Mouse (Mus musculus): ENCODE results near the gene Hnrnpu.
"Not testable (repeated sequence)": the region's sequence is repeated elsewhere in the genome, so short reads cannot be mapped to it uniquely, and the experiment has no call there.

The Hnrnpu gene

GRCm38 (mm10) chr1:178309487-178309886 lies 28.1 kb downstream of the Hnrnpu start:
- no peak for DNase-seq

GRCm38 (mm10) chr1:178303425-178303824 lies 34.2 kb downstream of the Hnrnpu start:
- DNase-seq: peak; percentile 88

- DNase-seq: not testable (repeated sequence)
Measured at GRCm38 (mm10) chr1:178301261-178301660, 36.3 kb downstream of the Hnrnpu start.

- DNase-seq: no peak
Measured at GRCm38 (mm10) chr1:178294051-178294450, 43.5 kb downstream of the Hnrnpu start.

GRCm38 (mm10) chr1:178291716-178292115 lies 45.9 kb downstream of the Hnrnpu start:
- DNase-seq: no peak

- no peak for DNase-seq
Measured at GRCm38 (mm10) chr1:178287601-178288176, 49.9 kb downstream of the Hnrnpu start.

GRCm38 (mm10) chr1:178283946-178284720 lies 53.5 kb downstream of the Hnrnpu start:
- no peak for DNase-seq

GRCm38 (mm10) chr1:178283314-178283713 lies 54.3 kb downstream of the Hnrnpu start:
- DNase-seq: not testable (repeated sequence)

GRCm38 (mm10) chr1:178276054-178276911 lies 61.3 kb downstream of the Hnrnpu start:
- DNase-seq: peak; percentile 81

- DNase-seq: no peak
Measured at GRCm38 (mm10) chr1:178275738-178276053, 61.9 kb downstream of the Hnrnpu start.

- DNase-seq: no peak
Measured at GRCm38 (mm10) chr1:178275174-178275730, 62.3 kb downstream of the Hnrnpu start.
